In genomic region chr5:130320485-130320884, GRCm38 (mm10) we compare ENCODE assay signal across 8 mouse cellular contexts. TPM values are rescaled to one million over a fixed set of nuclear protein-coding genes. Genes with fewer than 3 reads are reported as not detected.
DNase-seq lines count a peak whose midpoint lies in the region; ATAC-seq and TF ChIP-seq lines count a peak whose summit lies in the region.
"Had no signal": no experiment of that assay in that cellular context is flagged by ENCODE, and none has a peak within 500 bp of the region (broad histone marks: within the 10 kb centered on the region; RNA-seq: fewer than 3 reads in every experiment).

No protein-coding gene starts in this region.

- TF ChIP-seq POLR2A in brain, embryonic 14.5 days (IDR thresholded peaks at IDR 0.05; ENCODE audit: borderline replicate concordance, extremely low read depth, insufficient read depth, insufficient read length, poor library complexity, severe bottlenecking), result no peak

- H3K4me1 ChIP-seq in midbrain, embryonic 14.5 days (ENCODE audit: control insufficient read depth, insufficient read depth, low read length), result no peaks in the 10 kb centered on the region
- no peaks in the 10 kb centered on the region for H3K4me1 ChIP-seq in midbrain, embryonic 15.5 days
- H3K4me1 ChIP-seq in lung, embryonic 14.5 days (ENCODE audit: insufficient read depth), result no peaks in the 10 kb centered on the region

- no peak overlapping the region for H3K4me3 ChIP-seq in midbrain, embryonic 14.5 days (replicated peaks; ENCODE audit: low read depth, low read length)
- no peak overlapping the region for H3K4me3 ChIP-seq in midbrain, embryonic 15.5 days
- no peak overlapping the region for H3K4me3 ChIP-seq in lung, embryonic 14.5 days (ENCODE audit: low read depth, low read length)
- H3K4me3 ChIP-seq: embryonic facial prominence, embryonic 13.5 days had no signal

- no peak overlapping the region for H3K4me2 ChIP-seq in midbrain, embryonic 14.5 days (ENCODE audit: low read length)
- H3K4me2 ChIP-seq in midbrain, embryonic 15.5 days, result no peak overlapping the region
- no peak overlapping the region for H3K4me2 ChIP-seq in lung, embryonic 14.5 days
- H3K4me2 ChIP-seq: embryonic facial prominence, embryonic 13.5 days had no signal

- H3K9me3 ChIP-seq in midbrain, embryonic 14.5 days (ENCODE audit: control insufficient read depth, low read length), result no peaks in the 10 kb centered on the region
- no peaks in the 10 kb centered on the region for H3K9me3 ChIP-seq in midbrain, embryonic 15.5 days
- H3K9me3 ChIP-seq in lung, embryonic 14.5 days (ENCODE audit: low read depth, low read length), result 0 out of 2 replicates have a peak, but pooled peaks cover 6% of the 10 kb centered on the region

- peaks cover 6% of the 10 kb centered on the region for H3K36me3 ChIP-seq in midbrain, embryonic 14.5 days (ENCODE audit: control insufficient read depth, insufficient read depth, low read length)
- no peaks in the 10 kb centered on the region; the same call in 1 of the 2 replicates for H3K36me3 ChIP-seq in midbrain, embryonic 15.5 days (replicated peaks)
- peaks cover 14% of the 10 kb centered on the region; the same call in 1 of the 2 replicates for H3K36me3 ChIP-seq in lung, embryonic 14.5 days (ENCODE audit: insufficient read depth)

- no peak overlapping the region for H3K27ac ChIP-seq in midbrain, embryonic 14.5 days (replicated peaks; ENCODE audit: low read depth, low read length)
- no peak overlapping the region for H3K27ac ChIP-seq in midbrain, embryonic 15.5 days
- no peak overlapping the region for H3K27ac ChIP-seq in lung, embryonic 14.5 days (ENCODE audit: low read depth)
- H3K27ac ChIP-seq: embryonic facial prominence, embryonic 13.5 days had no signal

- 85% methylated on average over 3 of the region's 3 CpGs for whole genome bisulfite sequencing in midbrain, embryonic 14.5 days
- 81% methylated on average over 3 of the region's 3 CpGs for WGBS in midbrain, embryonic 15.5 days
- 77% methylated on average over 3 of the region's 3 CpGs for WGBS in lung, embryonic 14.5 days

- DNase-seq in midbrain, embryonic 14.5 days, result peak; percentile 69
- DNase-seq in brain, embryonic 14.5 days (ENCODE audit: low read depth), result peak; percentile 50
- DNase-seq in lung, embryonic 14.5 days, result peak; percentile 72
- DNase-seq in urinary bladder, postnatal 4 days (ENCODE audit: low spot score in 2 of 2), result no peak
- DNase-seq in B cell, adult 2 months, result no peak

- H3K27me3 ChIP-seq in midbrain, embryonic 14.5 days (ENCODE audit: control insufficient read depth, insufficient read depth, low read length), result no peaks in the 10 kb centered on the region
- no peaks in the 10 kb centered on the region for H3K27me3 ChIP-seq in midbrain, embryonic 15.5 days (replicated peaks)
- H3K27me3 ChIP-seq in lung, embryonic 14.5 days (ENCODE audit: insufficient read depth, low read length), result no peaks in the 10 kb centered on the region
- H3K27me3 ChIP-seq: embryonic facial prominence, embryonic 13.5 days had no signal

- no peak overlapping the region for H3K9ac ChIP-seq in midbrain, embryonic 14.5 days (replicated peaks; ENCODE audit: low read length)
- H3K9ac ChIP-seq in midbrain, embryonic 15.5 days, result no peak overlapping the region
- H3K9ac ChIP-seq in lung, embryonic 14.5 days, result no peak overlapping the region
- H3K9ac ChIP-seq: embryonic facial prominence, embryonic 13.5 days had no signal

- no peak for ATAC-seq in midbrain, embryonic 14.5 days (ENCODE audit: low FRiP score, low TSS enrichment)
- no peak for ATAC-seq in midbrain, embryonic 15.5 days (replicated peaks)
- peak; percentile 88 for ATAC-seq in granulocyte monocyte progenitor cell, adult 5-6 weeks (replicated peaks; ENCODE audit: poor library complexity, severe bottlenecking)
- peak; percentile 28; the same call in 1 of the 2 replicates for ATAC-seq in lung, embryonic 14.5 days (ENCODE audit: insufficient read depth)

- peak; percentile 56; the same call in 1 of the 2 replicates for TF ChIP-seq CTCF in brain, embryonic 14.5 days (IDR thresholded peaks at IDR 0.05; ENCODE audit: borderline replicate concordance, extremely low read depth, insufficient read depth, insufficient read length)
- peak; percentile 55 for TF ChIP-seq CTCF in lung, embryonic 14.5 days (IDR thresholded peaks at IDR 0.05; ENCODE audit: low read depth)

RNA-seq across cellular contexts. Expression of gene Caln1, which starts 48.8 kb away (rescaled TPM):
- polyA plus RNA-seq in midbrain, embryonic 14.5 days (2014; fragmentation: Nextera tagmentation; extraction: Ambion mirVana), result 8.4 and 15.6 TPM in 2 replicates
- 23.3 and 26.7 TPM in 2 replicates for polyA plus RNA-seq in midbrain, embryonic 15.5 days (2015; fragmentation: Nextera tagmentation; extraction: Ambion mirVana)
- 3.1 and 6.9 TPM in 2 replicates for polyA plus RNA-seq in brain, embryonic 14.5 days (2012; rRNA removed)
- total RNA-seq in granulocyte monocyte progenitor cell, adult 5-6 weeks (2014; fragmentation: Nextera tagmentation), result not detected in 2 replicates
- total RNA-seq in granulocyte monocyte progenitor cell, adult 5-6 weeks (2017), result not detected in 2 replicates
- 0.05 and 0.08 TPM in 2 replicates for polyA plus RNA-seq in lung, embryonic 14.5 days (2014; fragmentation: Nextera tagmentation; extraction: Ambion mirVana)

Comparison
In these comparisons a context has a peak if more than half of its experiments do, and no peak if none do; other contexts are left out.
1. ATAC-seq: peak in granulocyte monocyte progenitor cell, adult 5-6 weeks (single experiment) and lung, embryonic 14.5 days (single experiment); none in midbrain, embryonic 14.5 days (single experiment) and midbrain, embryonic 15.5 days (single experiment).
2. DNase-seq: peak in midbrain, embryonic 14.5 days (single experiment), brain, embryonic 14.5 days (single experiment) and lung, embryonic 14.5 days (single experiment); none in urinary bladder, postnatal 4 days (0 of 2) and B cell, adult 2 months (0 of 2).